ENCODE assay signal across 11 mouse cellular contexts in the genomic region with DNA sequence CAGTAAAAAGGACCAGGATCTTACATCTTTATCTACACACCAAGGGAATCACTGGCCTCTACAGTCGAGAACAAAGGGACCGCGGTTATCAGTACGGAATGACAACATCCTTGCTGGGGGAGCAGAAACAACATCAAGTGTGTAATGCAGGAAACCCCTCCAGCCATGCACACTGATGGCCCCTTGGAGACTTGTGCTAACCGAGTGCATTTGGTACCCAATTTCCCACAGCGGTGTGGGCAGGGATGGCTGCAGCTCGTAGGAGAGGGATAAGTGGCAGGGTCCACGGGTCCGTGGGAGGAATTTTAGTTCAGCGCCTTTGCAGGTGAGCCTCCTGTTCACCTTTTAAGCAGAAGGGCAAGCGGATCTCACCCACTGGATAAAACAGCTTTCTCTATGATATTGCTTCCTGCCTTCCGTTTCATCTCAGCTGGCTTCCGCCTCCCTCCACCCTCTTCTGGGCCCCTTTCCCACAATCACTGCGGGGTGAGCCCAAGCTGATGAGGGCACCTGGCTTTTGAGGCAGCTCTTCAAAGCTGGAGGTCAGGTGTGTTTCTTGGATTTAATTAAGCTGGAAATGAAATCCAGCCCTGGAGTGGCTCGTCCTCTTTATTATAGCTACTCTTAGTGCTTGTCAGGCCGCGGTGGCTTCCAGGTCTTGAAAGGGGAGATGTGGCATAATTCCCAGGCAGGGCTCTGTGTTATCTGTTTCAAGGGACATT.
A peak's percentile ranks its signal among the peaks of the same experiment; 100 is the strongest.
DNase-seq lines count a peak whose midpoint lies in the region; ATAC-seq lines count a peak whose summit lies in the region.
"Had no signal": no experiment of that assay in that cellular context is flagged by ENCODE, and none has a peak within 500 bp of the region (broad histone marks: within the 10 kb centered on the region; RNA-seq: fewer than 3 reads in every experiment).

No protein-coding gene starts in this region.

- no peaks in the 10 kb centered on the region for H3K9me3 ChIP-seq in kidney, embryonic 15.5 days (replicated peaks)
- H3K9me3 ChIP-seq in hindbrain, embryonic 14.5 days (ENCODE audit: control insufficient read depth, low read length), result no peaks in the 10 kb centered on the region
- H3K9me3 ChIP-seq in neural tube, embryonic 15.5 days (replicated peaks), result no peaks in the 10 kb centered on the region

- H3K4me2 ChIP-seq in kidney, embryonic 15.5 days, result 0 out of 2 replicates have a peak overlapping the region, but pooled peaks have one; percentile 10
- H3K4me2 ChIP-seq in hindbrain, embryonic 14.5 days (replicated peaks), result no peak overlapping the region
- no peak overlapping the region for H3K4me2 ChIP-seq in neural tube, embryonic 15.5 days

- DNase-seq in kidney, adult 9 months, result no peak
- DNase-seq in cerebellum, postnatal 10 days, result peak; percentile 62
- DNase-seq in hindbrain, embryonic 14.5 days (ENCODE audit: low spot score), result no peak
- DNase-seq: layer of hippocampus, adult 9-11 months; lung, postnatal 36 days; right cerebral cortex, postnatal 14 days; thymus, postnatal 36 days had no signal

- ATAC-seq in kidney, embryonic 15.5 days (replicated peaks; ENCODE audit: low FRiP score), result no peak
- no peak for ATAC-seq in hindbrain, embryonic 14.5 days (ENCODE audit: low FRiP score)
- ATAC-seq in neural tube, embryonic 15.5 days (ENCODE audit: low FRiP score), result 0 out of 2 replicates have a peak, but pooled peaks have one; percentile 25
- no peak for ATAC-seq in activated CD4-positive, CD25-positive, alpha-beta regulatory T cell, adult 4 months
- no peak for ATAC-seq in megakaryocyte progenitor cell, adult 5-6 weeks (replicated peaks; ENCODE audit: poor library complexity)

- H3K9ac ChIP-seq in kidney, embryonic 15.5 days, result no peak overlapping the region
- H3K9ac ChIP-seq in hindbrain, embryonic 14.5 days, result 0 out of 2 replicates have a peak overlapping the region, but pooled peaks have one; percentile 28
- H3K9ac ChIP-seq in neural tube, embryonic 15.5 days (replicated peaks), result no peak overlapping the region

- no peaks in the 10 kb centered on the region for H3K36me3 ChIP-seq in kidney, embryonic 15.5 days
- H3K36me3 ChIP-seq in hindbrain, embryonic 14.5 days (replicated peaks; ENCODE audit: control insufficient read depth, insufficient read depth), result no peaks in the 10 kb centered on the region
- no peaks in the 10 kb centered on the region for H3K36me3 ChIP-seq in neural tube, embryonic 15.5 days

- H3K4me1 ChIP-seq in kidney, embryonic 15.5 days, result 0 out of 2 replicates have a peak, but pooled peaks cover 14% of the 10 kb centered on the region
- peaks cover 19% of the 10 kb centered on the region for H3K4me1 ChIP-seq in hindbrain, embryonic 14.5 days (replicated peaks; ENCODE audit: control insufficient read depth, insufficient read depth, low read length)
- peaks cover 19% of the 10 kb centered on the region for H3K4me1 ChIP-seq in neural tube, embryonic 15.5 days

- H3K27me3 ChIP-seq in kidney, embryonic 15.5 days, result no peaks in the 10 kb centered on the region
- H3K27me3 ChIP-seq in hindbrain, embryonic 14.5 days (ENCODE audit: control insufficient read depth, insufficient read depth, low read length), result no peaks in the 10 kb centered on the region
- H3K27me3 ChIP-seq in neural tube, embryonic 15.5 days (replicated peaks), result no peaks in the 10 kb centered on the region

- WGBS in kidney, embryonic 15.5 days, result 38% methylated on average over 17 of the region's 17 CpGs
- WGBS in hindbrain, embryonic 14.5 days, result 48% methylated on average over 17 of the region's 17 CpGs
- WGBS in neural tube, embryonic 15.5 days, result 40% methylated on average over 17 of the region's 17 CpGs

- no peak overlapping the region for H3K27ac ChIP-seq in kidney, embryonic 15.5 days
- peak overlapping the region; percentile 68 for H3K27ac ChIP-seq in hindbrain, embryonic 14.5 days
- H3K27ac ChIP-seq in neural tube, embryonic 15.5 days (replicated peaks), result peak overlapping the region; percentile 58

- no peak overlapping the region for H3K4me3 ChIP-seq in kidney, embryonic 15.5 days (replicated peaks)
- no peak overlapping the region for H3K4me3 ChIP-seq in hindbrain, embryonic 14.5 days (replicated peaks; ENCODE audit: low read length)
- H3K4me3 ChIP-seq in neural tube, embryonic 15.5 days (replicated peaks), result no peak overlapping the region

Comparison
In these comparisons a context has a peak if more than half of its experiments do, and no peak if none do; other contexts are left out.
1. DNase-seq: peak in cerebellum, postnatal 10 days (2 of 2); none in kidney, adult 9 months (single experiment) and hindbrain, embryonic 14.5 days (single experiment).